Mouse (Mus musculus) embryo, embryonic 10.5 days (tissue): ENCODE measurements around the gene Serinc2.

ENCODE experiments used
- DNase-seq: peaks from one replicate; pipeline ENCODE4 v3.0.0-alpha.2; 2015; ENCODE audit warnings: low spot score

Serinc2 gene

DNA sequence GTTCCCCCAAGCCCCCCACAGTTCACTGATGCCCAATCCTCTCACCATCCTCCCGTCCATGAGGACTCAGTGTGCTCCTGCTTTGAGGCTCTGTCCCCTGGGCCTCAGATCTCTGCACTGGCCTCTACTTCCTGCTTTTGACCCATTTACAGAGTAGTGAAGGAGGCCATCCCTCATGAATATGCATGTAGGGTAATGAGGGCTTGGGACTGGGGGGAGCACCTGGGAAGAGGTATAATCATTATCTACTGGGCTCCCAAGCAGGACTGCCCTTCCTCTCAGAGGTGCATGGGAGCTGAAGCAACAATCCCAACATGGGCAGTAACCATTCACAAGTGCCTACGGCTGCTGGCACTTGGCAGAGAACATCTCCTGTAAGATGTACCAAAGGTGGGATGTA is at the start of gene Serinc2:
Serinc2 (minus strand) TSS at position 101 of the 400 bp plus-strand sequence.
- DNase-seq: no peak

DNA sequence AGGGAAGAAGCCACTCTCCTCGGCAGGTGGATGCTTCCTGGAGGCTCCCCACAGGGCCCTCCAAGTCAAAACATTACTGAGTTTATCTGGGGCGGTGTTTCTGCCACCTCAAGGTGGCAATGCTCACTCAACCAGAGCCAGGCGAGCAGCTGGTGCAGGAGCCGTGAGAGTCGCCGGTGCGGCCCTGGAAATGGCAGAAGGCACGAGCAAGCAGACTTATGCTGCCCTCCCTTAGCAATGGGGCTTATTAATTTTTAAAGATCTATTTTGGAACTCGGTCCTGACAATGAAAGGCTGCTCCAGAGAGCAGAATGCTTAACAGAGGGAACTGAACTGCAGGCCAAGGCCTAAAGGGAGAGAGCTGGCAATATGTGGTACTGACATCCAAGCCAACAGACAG is 48.4 kb upstream of the Serinc2 start:
- DNase-seq: no peak

DNA sequence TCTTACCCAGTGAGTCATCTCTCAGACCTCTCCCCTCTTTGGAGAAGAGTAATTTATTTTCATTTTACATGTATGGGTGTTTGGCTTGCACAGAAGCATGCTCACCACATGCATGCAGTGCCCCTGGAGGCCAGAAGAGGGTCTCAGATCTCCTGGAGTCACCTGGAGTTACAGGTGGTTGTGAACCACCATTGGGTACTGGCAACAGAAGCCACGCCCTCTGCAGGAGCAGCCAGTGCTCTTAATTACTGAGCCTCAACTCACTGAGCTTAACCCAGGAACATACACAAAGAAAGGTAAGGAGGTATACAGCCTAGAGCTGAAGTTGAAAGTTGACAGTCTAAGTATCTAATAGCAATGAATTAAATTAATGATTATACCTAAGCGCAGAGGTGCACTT is 46.4 kb upstream of the Serinc2 start:
- DNase-seq: no peak

DNA sequence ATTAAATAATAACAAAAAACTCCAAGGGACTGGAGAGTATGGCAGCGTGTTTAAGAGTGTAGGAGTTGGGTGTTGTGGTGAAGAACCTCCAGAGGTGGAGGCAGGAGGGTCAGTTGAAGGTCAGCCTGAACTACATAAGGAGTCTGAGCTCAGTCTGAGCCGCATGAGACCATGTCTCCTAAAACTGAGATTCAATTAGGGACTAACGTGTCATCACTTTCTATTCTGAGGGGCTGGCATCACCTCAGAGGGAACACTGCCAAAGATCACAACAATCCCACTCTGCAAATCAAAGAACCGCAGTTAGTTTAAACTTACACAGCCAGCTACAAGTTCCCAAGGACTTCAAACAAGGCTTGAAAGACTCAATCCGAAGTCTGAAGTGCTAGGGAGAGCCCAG is 44.6 kb upstream of the Serinc2 start:
- DNase-seq: no peak

DNA sequence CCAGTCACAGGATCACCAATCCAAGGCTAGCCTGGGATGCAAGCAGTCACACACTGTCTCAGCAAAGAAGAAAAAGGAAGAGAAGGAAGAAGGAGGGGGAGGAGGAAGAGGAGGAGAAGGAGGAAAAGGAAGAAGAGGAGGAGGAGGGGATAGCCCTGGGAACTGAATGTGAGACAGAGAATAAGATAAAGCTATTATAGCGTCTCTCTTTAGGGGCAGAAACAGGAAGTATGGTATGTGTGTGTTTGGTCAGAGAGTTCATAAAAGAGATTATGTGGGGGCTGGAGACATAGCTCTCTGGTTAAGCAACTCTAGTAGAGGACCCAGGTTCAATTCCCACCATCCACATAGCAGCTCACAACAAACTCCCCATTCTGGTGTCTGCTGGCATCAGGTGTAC is 44.2 kb upstream of the Serinc2 start:
- DNase-seq: no peak

DNA sequence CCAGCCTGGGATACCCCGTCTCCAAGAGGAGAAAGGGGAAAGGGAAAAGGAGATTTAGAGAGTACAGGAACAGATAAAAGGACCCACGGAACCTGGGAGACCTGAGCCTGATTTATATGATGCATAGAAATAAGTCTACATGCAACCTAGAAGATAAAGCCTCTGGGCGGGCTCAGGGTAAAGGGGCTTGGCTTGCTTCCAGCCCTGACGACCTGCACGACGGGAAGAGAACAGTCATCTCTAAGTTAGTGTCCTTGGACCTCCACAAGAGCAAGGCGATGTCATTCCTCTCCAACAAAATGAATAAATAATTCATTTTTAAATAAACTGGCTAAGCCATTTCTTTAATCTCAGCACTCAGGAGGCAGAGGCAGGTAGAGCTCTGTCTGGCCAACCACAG is 43.6 kb upstream of the Serinc2 start:
- DNase-seq: no peak

DNA sequence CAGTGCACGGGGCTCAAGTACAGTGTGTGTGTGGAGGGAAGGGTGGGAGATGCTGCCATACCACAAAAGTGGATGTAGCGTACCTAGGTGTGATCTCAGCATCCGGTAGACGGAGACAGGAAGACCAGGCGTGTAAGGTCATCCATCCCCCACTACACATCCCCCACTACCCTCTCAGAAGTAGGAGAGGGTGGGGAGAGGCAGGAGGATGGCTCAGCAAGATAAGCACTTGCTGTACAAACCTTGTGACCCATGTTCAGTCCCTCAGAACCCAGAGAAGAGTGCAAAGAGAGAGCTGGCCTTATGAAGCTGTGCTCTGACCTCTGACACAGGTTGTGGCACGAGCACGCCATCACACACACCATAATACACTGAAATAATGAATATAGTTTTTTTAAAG is 42.6 kb upstream of the Serinc2 start:
- DNase-seq: no peak

DNA sequence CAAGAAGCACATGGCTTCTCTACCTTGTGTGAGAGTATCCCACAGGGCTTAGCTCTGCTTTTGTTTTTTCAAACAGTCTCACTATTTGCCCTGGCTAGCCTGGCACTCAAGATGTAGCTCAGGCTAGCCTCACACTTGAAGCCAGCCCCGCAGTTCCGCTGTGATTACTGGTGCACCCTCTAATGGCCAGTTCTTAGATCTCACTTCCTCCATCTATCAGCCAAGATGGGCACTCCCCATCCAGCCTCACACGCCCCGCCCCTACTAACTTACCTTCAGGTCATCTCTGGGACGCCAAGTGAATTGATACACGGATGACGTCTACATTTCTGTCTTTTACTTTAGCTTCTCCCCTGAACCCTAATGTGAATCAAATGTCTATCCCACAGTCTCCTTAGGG is 40.6 kb upstream of the Serinc2 start:
- no peak for DNase-seq

DNA sequence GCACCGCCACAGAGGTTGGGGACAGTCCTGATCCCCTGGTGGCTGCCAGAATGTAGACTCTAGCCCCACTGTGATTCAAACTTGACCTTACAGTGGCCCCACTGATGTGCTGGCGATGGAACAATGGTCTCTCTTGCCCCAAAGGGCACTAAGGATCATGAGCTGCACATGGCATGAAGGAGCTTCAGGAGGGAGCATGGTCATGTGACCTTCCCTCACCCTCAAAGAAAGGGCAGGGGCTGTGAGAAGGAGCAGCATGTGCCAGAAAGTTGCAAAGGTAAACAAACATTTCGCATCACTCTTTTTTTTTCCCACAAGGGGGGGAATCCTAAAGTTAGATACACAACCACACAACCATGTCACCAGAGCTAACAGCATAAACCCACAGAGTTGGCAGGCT is 39.1 kb upstream of the Serinc2 start:
- DNase-seq: no peak

DNA sequence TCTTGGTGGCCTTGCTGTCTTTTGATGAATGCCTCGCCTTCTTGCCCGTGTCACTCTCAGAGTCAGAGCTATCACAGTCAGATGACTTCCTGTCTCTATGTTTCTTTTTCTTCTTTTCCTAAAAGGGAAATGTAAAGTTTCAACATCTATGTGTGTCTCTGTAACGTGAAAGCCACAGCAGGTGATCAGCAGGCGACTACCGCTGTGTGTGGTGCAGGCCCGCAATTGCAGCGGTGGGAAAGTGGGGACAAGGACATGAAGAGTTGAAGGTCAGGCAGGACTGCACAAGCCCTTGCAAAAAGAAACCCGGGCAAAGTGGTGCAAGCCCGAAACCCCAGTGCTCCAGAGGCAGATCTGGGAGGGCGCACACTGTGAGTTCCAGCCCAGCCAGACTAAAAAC is 37.7 kb upstream of the Serinc2 start:
- DNase-seq: no peak

DNA sequence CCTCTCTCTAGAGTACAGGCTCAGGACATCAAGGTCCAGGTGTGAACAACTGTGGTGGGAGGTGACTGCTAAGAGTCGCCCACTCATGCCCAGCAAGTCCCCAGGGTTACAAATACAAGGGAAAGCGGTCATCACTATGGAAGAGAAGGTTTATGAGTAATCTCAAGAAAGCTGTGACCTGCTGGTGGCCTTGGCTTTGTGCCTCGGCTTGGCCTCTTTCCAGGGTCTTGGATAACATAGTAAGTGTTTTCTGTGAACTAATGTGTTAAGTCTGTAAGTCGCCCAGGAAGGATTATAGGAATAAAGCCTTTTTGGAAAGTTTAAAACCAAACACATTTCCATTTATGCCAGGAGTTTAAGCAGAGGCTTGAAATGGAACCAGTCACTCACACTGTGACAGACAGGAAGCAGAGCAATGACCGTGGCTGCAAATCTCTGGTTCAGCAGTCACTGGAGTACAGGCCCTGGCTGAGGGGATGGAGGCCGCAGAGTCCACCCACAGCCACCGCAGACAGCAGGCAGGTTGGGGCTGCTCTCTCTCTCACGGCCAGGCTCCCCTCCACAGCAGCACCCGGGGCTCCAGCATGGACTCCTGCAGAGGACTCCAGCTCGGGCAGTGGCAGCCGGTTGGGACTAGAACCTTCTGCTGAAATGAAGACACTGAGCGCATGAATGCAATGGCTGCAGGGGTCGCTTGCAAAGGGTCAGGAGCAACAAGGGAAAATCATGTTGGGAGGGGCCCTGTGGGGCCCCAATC is 36.9 kb upstream of the Serinc2 start:
- DNase-seq: no peak

DNA sequence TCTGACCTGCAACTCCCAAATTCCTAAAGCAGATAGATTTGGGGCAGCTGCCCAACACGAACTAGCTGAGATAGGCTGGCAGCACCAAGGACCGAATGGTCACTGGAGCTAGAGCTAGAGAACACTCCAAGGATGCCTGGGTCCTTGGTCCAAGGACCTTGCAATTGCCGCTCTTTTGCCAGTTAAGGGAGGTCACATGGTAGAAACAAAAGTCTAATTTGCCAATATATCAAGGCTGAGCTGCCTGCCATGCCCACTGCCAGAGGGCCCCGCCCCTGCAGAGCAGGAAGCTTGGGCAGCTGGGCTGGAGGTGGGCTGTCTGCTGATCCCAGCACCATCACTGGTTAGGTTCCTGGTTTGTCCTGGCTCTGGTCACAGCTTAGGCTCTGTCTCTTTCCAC is 34.5 kb upstream of the Serinc2 start:
- no peak for DNase-seq

DNA sequence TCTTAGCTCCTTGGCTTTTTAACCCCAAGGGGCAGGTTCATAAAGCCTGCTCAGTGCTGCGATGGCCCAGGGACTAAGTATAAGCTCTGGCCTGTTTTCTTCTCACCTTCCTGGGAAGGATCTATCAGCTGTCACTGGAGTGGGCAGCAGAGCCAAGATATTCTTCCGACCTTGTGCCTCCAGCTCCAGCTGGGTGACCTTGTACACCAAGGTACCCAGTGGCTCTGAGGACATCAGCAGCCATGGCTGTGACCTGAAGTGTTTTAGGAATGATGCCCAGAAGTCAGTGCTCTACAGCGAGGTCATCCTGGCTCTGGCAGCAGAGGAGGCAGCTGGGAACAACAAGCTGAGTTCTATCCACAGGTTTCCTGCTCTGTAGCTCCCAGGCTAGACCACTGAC is 33.5 kb upstream of the Serinc2 start:
- no peak for DNase-seq

DNA sequence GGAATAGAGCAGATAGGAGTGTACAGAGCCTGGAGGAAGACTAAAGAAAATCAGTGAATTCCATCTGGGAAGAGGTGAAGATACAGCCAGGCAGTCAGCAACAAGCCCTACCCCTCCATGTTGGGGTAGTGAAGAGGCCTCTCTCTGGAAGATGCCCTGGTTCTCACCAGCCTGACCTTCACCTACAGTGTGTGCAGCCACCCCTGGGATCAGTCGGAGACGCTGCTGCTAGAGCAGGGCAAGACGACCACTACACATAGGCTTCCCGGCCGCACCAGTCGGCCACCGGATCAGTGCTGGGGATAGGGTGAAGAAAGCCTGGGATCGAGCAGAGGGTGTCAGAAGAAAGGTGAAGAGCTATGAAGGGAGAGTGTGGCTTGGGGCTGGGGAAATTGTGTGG is 30.2 kb upstream of the Serinc2 start:
- DNase-seq: no peak

DNA sequence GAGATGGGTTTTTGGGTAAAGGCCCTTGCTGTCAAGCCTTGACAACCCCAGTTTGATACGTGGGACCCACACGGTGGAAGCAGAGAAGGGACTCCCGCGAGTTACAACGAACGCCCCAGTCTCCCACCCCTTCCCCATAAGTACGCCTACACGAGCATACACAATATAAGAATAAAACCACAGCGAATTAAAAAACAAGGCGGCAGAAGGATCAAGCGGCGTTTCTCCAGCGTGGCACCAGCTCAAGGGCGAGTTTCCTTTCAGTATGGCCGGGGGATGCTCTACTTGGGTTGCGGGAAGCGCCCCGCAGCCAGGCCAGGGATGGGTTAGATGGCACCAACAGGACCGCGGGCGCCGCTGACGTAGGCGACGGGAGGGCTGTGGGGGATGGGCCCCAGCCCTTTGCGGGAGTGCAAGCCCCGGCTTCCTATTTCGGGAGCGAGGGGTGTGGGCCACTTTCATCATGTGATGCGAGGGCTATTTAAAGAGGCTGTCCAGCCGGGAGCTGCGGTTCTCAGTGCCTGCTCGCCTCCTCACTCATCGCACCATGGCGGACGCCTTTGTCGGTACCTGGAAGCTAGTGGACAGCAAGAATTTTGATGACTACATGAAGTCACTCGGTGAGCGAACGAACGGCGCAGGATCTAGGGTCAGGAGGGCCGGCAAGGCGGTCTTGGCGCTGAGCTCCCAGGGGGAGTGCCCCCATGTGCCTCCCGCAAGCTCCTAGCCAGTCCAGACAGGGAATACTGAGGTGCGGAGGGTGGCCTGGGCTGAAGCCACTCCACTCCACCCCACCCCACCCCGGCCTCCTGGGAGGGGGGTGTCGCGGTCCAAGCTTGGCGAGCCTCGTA is 29.5 kb upstream of the Serinc2 start, which contains the start of the genes Fabp3 and Gm10570:
Fabp3 (plus strand) TSS at position 365 of the 851 bp plus-strand sequence.
Gm10570 (minus strand) TSS at position 444 of the 851 bp plus-strand sequence.
- peak; percentile 66 for DNase-seq

DNA sequence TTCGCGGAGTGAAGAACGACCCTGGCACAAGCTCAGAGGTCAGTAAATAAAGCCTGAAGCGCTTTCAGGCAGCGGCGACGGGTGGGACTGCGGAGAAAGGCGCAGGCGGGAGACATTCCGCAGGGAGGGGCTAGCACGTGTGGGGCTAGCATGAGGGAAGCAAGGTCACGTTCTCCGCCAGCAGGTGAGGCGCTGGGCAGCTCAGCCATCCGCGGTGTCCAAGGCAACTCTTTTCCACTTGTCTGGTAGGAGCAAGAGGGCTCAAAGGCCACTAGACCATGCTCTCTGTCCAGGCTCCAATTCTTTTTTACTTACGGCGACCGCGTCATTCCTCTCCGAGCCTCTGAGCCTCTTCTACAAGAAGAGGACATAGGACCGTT is 28.8 kb upstream of the Serinc2 start:
- peak; percentile 80 for DNase-seq

DNA sequence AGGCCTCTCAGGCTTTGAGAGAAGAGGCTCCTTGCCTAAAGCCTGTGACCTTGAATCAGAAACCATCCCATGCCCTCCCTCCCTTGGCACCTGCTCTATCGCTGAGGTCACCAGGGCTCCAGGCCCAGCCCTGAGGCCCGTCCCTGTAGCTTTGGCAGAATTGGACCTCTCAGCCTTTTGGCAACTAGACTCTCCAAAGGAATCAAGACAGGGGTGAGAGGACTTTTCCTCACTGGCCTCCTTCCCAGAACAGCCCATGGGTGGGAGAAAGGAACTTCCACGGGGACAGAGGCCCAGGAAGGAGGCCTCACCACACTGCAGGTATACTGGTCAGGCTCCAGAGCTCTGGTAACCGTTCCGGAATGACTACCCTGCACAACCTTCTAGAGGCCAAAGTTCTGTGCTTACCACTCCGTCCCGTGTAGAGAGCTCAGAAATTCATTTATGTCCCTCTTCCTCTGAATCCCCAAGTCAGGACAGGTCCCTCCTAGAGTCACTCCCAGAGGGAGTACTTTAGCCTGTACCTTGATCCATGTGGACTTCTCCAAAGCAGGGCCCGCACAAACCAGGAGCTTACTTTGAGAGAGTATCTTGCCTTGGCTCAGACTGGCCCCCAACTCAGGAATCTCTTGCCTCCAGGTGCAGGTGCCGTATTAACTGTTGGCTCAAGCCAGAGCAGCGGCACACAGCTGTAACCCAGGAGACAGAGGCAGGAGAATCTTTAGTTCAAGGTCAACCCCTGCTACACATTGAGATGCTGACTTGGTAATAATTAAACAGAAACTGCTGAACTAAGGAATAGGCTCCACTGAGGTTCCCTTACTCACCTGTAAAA is 28.0 kb upstream of the Serinc2 start:
- DNase-seq: no peak

DNA sequence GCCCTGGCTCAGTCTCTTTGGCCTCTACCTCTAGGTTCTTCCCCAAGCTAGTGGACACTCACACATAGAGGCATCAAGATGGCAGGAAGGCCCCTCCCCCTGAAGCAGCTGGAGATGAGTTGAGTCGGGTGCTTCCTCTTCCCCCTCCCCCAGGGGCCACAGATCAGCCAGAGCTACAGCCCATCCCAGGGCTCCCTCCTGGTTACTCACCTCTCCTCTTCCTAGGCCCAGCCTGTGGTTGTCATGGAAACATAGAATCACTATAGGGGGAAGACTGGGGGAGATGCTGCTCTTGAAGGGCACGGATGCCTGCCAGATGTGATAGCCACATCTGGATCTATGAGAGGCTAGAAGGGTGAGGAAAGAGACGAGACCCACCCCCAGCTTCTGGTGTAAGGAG is 25.7 kb upstream of the Serinc2 start:
- DNase-seq: no peak

DNA sequence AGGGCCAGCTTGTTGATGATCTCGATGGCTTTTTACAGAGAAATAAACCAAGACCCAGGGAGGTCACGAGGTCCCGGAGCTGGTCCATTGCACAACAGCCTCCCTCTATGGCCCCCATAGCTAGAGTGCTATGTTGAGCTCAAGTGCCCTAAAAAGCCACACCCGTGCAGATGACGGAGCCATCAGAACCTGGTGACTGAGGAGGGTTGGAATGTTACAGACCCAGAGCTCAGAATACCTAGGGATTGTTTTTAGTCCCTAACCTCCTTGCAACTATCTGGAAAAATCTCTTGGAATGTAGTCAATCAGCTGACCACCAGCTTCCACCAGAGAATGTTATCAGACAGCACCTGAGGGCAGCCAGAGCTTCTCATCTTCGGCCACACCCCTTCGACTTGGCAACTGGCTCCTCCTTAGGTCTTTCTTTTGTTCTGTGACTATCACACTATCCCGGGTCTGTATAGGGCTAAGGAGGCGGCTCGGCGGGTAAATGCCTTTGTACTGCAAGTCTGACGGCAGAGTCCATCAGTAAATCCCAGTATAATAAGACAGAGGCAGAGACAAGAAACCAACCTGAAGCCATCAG is 23.4 kb upstream of the Serinc2 start:
- DNase-seq: no peak

DNA sequence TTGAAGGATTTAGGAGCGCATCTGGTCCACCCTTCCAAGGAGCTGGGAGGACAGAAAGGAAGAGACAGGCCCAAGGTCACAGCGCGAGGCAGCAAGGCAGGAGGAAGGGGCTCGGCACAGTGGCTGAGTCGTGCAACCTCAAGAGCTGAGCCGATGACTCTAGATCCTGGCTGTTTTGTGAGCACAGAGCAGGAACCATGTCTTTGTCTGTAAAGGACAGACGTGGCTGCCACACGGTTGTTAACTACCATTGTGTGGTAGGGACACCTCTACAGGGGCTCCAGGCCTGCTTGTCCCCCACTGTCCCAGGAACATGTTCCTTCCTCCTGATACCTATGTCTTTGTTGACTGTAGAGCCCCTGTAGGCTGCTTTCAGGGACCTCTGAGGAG is 20.6 kb upstream of the Serinc2 start:
- DNase-seq: no peak

DNA sequence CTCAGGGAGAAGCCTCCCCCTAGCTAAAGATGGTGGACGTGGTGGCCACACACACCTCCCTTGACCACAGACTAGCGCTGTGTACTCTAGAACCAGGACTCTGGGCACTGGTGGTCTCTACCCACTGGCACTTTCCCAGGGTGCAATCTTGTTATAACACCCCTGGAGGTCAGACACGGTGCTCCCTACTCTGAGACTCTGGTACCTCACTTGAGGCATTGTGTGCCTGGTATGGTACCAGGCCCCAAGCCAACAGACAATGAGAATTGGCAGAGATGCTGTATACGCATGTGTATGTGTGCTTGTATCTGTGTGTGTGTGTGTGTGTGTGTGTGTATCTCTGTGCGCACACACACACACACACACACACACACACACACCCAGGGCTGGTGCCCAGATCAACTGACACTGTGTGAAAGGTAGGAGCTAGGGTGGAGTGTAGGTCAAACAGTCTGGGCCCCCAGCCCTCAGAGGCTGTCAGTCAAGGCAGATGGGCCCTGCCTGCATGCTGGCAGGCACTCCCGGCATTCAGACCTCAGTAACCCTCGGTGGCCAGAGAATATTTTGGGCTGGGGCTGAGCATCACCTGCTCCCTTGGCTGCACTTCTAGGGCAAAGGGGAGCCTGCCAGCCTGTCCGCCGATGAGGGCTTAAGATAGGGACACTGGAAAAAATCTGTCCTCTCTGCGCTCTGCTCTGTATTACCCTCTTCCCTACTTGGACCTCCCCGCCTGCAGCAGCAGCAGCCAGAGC is 20.0 kb upstream of the Serinc2 start:
- no peak for DNase-seq
